Comparison of ENCODE assay signal across 8 mouse cellular contexts in genomic region chr2:20969201-20970200, GRCm38 (mm10). TPM values are rescaled to one million over a fixed set of nuclear protein-coding genes. Genes with fewer than 3 reads are reported as not detected.
DNase-seq lines count a peak whose midpoint lies in the region; ATAC-seq lines count a peak whose summit lies in the region.

No protein-coding gene starts in this region.

- H3K9ac ChIP-seq in forebrain, embryonic 14.5 days (ENCODE audit: low read length) = peak overlapping the region; percentile 100
- H3K9ac ChIP-seq in neural tube, embryonic 15.5 days (replicated peaks) = peak overlapping the region; percentile 99

- H3K4me1 ChIP-seq in forebrain, embryonic 14.5 days (ENCODE audit: control insufficient read depth, insufficient read depth, low read length) = peaks cover 8% of the 10 kb centered on the region
- peaks cover 21% of the 10 kb centered on the region for H3K4me1 ChIP-seq in neural tube, embryonic 15.5 days

- DNase-seq in ES-CJ7 (ENCODE audit: low read depth, low spot score) = peak; percentile 96
- DNase-seq in cerebellum, adult 11 months = peak; percentile 95
- peak; percentile 99 for DNase-seq in forebrain, embryonic 14.5 days (ENCODE audit: low spot score)
- DNase-seq in heart, postnatal 14 days = peak; percentile 93 to 94
- DNase-seq in layer of hippocampus, adult 11-12 months (ENCODE audit: low spot score) = peak; percentile 97
- peak; percentile 97 for DNase-seq in lung, adult 18-20 months
- DNase-seq in testis, postnatal 14 days (ENCODE audit: low spot score) = peak; percentile 95

- peak overlapping the region; percentile 85 for H3K4me2 ChIP-seq in forebrain, embryonic 14.5 days (ENCODE audit: low read length)
- H3K4me2 ChIP-seq in neural tube, embryonic 15.5 days = peak overlapping the region; percentile 85

- no peaks in the 10 kb centered on the region for H3K27me3 ChIP-seq in forebrain, embryonic 14.5 days (replicated peaks; ENCODE audit: control insufficient read depth, insufficient read depth, low read length)
- H3K27me3 ChIP-seq in neural tube, embryonic 15.5 days (replicated peaks) = no peaks in the 10 kb centered on the region

- under 1% methylated on average over 49 of the region's 49 CpGs for WGBS in forebrain, embryonic 14.5 days
- under 1% methylated on average over 49 of the region's 49 CpGs for WGBS in neural tube, embryonic 15.5 days

- intact Hi-C loops in heart, postnatal 14 days (cut with DNase I) = loop anchor here (5.0 kb wide), 2 partner anchors 68 to 173 kb away; no protein-coding TSS in a partner anchor

- ATAC-seq in forebrain, embryonic 14.5 days = peak; percentile 96
- peak; percentile 97 for ATAC-seq in neural tube, embryonic 15.5 days (ENCODE audit: low FRiP score)

- H3K27ac ChIP-seq in forebrain, embryonic 14.5 days (ENCODE audit: low read depth, low read length) = peak overlapping the region; percentile 100
- H3K27ac ChIP-seq in neural tube, embryonic 15.5 days (replicated peaks) = peak overlapping the region; percentile 100

- H3K4me3 ChIP-seq in forebrain, embryonic 14.5 days (ENCODE audit: low read depth, low read length) = peak overlapping the region; percentile 97
- H3K4me3 ChIP-seq in neural tube, embryonic 15.5 days (replicated peaks) = peak overlapping the region; percentile 88

- H3K36me3 ChIP-seq in forebrain, embryonic 14.5 days (ENCODE audit: control insufficient read depth, insufficient read depth, low read length) = no peaks in the 10 kb centered on the region
- H3K36me3 ChIP-seq in neural tube, embryonic 15.5 days = no peaks in the 10 kb centered on the region

- no peaks in the 10 kb centered on the region for H3K9me3 ChIP-seq in forebrain, embryonic 14.5 days (replicated peaks; ENCODE audit: control insufficient read depth, low read length)
- H3K9me3 ChIP-seq in neural tube, embryonic 15.5 days (replicated peaks) = no peaks in the 10 kb centered on the region

RNA-seq across cellular contexts. Expression of gene Arhgap21, which starts 0.8 kb away (rescaled TPM):
- 34.0 and 43.0 TPM in 2 replicates for polyA plus RNA-seq in forebrain, embryonic 14.5 days (2014; fragmentation: Nextera tagmentation; extraction: Ambion mirVana)
- 10 to 100 TPM; 84.5 to 91.7 TPM for total RNA-seq in heart, postnatal 14 days (2021)
- polyA plus RNA-seq in neural tube, embryonic 15.5 days (2015; fragmentation: Nextera tagmentation; extraction: Ambion mirVana) = 25.7 and 27.6 TPM in 2 replicates

Comparison
In these comparisons a context has a peak if more than half of its experiments do, and no peak if none do; other contexts are left out.
1. Peak in every context shown above with its lines: DNase-seq, ATAC-seq, H3K4me3 ChIP-seq and H3K27ac ChIP-seq.